Comparison of ENCODE assay signal across 19 mouse cellular contexts in the genomic region with DNA sequence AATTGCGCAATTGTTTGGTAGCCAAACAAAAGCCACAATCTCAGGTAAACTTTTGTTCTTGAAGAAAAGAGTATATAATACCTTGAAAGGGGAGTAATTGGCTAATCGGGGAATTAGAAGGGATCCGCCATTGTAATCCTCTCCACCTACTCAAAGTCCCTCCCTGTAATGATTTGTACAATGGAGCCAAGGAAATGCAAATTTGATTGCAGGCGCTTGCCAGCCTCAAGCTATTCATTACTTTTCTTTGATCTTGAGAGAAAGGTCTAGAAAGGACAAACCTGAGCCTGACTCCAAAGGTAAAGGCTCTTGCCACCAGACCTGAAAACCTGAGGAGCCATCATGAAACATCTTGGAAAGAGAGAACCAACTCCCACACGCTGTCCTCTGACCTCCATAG.
"Had no signal": no experiment of that assay in that cellular context is flagged by ENCODE, and none has a peak within 500 bp of the region (broad histone marks: within the 10 kb centered on the region; RNA-seq: fewer than 3 reads in every experiment).

No protein-coding gene starts in this region.

- H3K27ac ChIP-seq: kidney, postnatal 0 days; limb, embryonic 12.5 days; limb, embryonic 15.5 days; liver, embryonic 14.5 days; macrophage; midbrain, embryonic 12.5 days; midbrain, embryonic 15.5 days; stomach, postnatal 0 days had no signal

- H3K27me3 ChIP-seq: limb, embryonic 12.5 days; limb, embryonic 15.5 days; midbrain, embryonic 12.5 days; midbrain, embryonic 15.5 days had no signal

- H3K9ac ChIP-seq: limb, embryonic 12.5 days; limb, embryonic 15.5 days; liver, embryonic 14.5 days; liver, postnatal 0 days; lung, embryonic 14.5 days; midbrain, embryonic 12.5 days; midbrain, embryonic 15.5 days had no signal

- ATAC-seq: liver, postnatal 0 days; lung, postnatal 0 days; midbrain, embryonic 15.5 days had no signal

- H3K4me2 ChIP-seq: limb, embryonic 12.5 days; limb, embryonic 15.5 days; liver, embryonic 11.5 days; lung, embryonic 14.5 days; midbrain, embryonic 12.5 days; midbrain, embryonic 15.5 days had no signal

- H3K36me3 ChIP-seq: limb, embryonic 12.5 days; limb, embryonic 15.5 days; midbrain, embryonic 12.5 days; midbrain, embryonic 15.5 days had no signal

- H3K4me3 ChIP-seq: limb, embryonic 12.5 days; limb, embryonic 15.5 days; midbrain, embryonic 12.5 days; midbrain, embryonic 15.5 days had no signal

- DNase-seq: kidney, postnatal 36 days; left cerebral cortex, postnatal 4 days; liver, postnatal 0 days; lung, embryonic 14.5 days; right cerebral cortex, adult 18-20 months; right cerebral cortex, postnatal 14 days; right cerebral cortex, postnatal 4 days; thymus, adult 2 months; thymus, postnatal 14 days had no signal

- H3K9me3 ChIP-seq: limb, embryonic 12.5 days; limb, embryonic 15.5 days; midbrain, embryonic 12.5 days; midbrain, embryonic 15.5 days had no signal
